Mouse (Mus musculus) adrenal gland, adult (tissue): Measurements from ENCODE around the gene Nlrc3.
A peak's percentile ranks its signal among the peaks of the same experiment; 100 is the strongest.

Experiments
- DNase-seq, 2 experiments: peaks; one replicate each; pipeline ENCODE4 v3.0.0; 2022 to 2023; ENCODE audit warnings: low spot score in 1 of 2; ENCODE audit not compliant: inconsistent age in 2 of 2

Gene Nlrc3

GRCm38 (mm10) chr16:3933536-3933935 lies 42.9 kb downstream of the Nlrc3 start:
- DNase-seq: peak in 1 of 2 experiments; percentile 73

DNA sequence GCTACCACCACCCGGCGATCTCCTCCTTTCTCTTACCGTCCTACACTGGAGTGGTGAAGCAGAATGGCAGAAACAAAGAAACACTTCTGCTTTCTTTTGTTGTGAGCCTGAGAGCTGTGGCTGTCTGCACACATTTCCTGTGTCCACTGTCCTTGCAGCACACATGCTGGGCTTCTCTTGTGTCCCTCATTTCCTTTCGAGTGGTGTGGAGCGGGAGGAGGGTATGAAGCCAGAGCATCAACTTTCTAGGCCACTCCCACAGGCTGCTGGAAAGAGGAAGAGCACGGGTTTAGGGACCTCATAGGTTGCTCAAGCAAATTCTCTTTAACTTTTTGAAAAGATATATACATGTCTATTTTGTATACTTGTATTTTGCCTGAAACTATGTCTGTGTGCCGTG lies 47.3 kb downstream of the Nlrc3 start:
- no peak for DNase-seq

GRCm38 (mm10) chr16:3928582-3928981 lies 47.9 kb downstream of the Nlrc3 start:
- DNase-seq: no peak

- no peak for DNase-seq
These were observed 52.5 kb downstream of the Nlrc3 start for GRCm38 (mm10) chr16:3923966-3924365.

DNA sequence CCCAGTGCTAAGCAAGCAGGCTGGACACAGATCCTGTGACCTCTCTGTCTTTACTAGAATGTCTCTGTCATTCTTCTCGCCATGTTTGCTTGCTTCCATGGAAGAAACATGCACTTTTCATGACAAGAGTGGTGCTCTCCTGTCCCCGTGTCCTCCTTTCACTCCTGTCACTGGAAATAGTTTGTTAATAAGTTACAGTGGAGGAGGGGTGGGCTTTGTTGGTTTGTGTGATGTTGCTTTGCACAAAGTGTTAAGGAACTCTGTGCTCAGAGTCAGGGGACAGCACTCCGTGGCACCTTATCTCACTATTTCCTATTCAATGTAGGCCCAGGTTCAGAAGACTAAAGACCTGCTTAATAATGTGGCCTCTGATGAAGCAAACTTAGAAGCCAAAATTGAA lies 52.9 kb downstream of the Nlrc3 start:
- DNase-seq: no peak

GRCm38 (mm10) chr16:3920756-3921155 lies 55.7 kb downstream of the Nlrc3 start:
- no peak for DNase-seq

DNA sequence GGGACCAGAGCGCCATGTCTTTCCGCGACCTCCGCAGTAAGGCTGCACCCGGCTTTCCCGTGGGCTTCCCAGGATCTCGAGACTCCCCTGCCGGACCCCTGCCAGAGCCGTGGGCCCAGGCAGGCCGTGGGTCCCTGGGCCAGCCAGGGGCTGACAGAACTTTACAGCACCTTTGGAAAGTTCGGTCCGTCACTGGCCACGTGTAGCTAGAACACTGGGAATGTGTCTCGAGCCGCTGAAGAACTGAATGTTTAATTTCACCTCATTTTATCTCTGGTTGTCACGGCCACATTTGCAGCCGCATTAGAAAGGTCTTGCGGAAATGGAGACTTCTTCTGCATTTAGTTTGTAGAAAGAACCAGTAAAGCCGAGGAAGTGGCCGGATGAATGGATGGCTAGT lies 67.3 kb downstream of the Nlrc3 start:
- DNase-seq: no peak

DNA sequence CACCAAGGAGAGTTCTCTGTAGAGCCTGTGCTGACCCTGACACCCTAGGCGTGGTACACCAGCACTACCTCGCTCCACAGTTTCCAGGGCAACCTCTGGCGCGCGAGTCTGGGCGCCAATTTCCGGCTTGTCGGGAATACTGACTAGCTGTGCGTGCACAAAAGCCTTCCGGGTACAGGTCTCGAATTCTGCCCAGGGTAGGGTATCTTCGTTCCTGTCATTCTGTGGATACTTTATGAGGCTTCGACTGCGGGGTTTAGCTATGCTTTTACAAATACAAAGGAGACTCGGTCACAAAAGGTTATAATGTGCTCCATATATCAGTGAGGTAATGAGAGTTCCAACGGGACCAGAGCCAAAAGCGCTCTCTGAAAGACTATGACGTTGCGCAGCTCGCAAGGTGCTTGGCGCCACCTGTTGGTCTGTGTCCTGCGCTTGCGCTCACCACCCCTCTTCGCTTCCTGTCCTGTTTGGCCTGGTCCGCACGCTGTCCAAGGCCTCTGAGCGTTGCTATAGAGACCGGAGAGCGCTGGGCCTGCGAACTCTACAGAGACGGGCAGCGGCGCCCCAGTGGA lies 67.8 kb downstream of the Nlrc3 start, which contains the start of the genes 1700037C18Rik and Cluap1:
Gene 1700037C18Rik (minus strand): TSS at position 153 of the 575 bp plus-strand sequence.
Gene Cluap1 (plus strand): TSS at position 265 of the 575 bp plus-strand sequence.
- DNase-seq: peak; percentile 96 to 99

DNA sequence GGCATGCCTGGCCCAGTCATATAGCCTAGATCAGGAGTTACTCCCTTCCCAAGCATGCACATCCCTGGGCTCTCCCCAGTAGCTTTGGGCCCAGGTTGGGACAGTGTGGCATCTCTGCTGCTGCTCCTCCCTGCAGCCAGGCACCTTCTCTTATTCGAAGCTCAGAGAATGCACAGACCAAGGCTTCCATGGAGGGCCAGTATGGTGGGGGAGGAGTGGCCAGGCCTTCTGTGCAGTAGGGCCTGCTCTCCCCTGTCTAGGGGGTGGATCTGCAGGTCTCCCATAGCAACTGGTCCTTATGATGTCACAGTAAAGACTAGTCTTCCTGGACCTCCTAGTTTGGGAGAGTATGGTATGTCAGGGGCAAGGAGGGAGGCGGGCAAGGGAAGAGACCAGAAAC lies 69.0 kb downstream of the Nlrc3 start:
- DNase-seq: peak in 1 of 2 experiments; percentile 54

GRCm38 (mm10) chr16:3896553-3896952 lies 79.9 kb downstream of the Nlrc3 start:
- DNase-seq: no peak

GRCm38 (mm10) chr16:3896046-3896445 lies 80.4 kb downstream of the Nlrc3 start:
- no peak for DNase-seq

DNA sequence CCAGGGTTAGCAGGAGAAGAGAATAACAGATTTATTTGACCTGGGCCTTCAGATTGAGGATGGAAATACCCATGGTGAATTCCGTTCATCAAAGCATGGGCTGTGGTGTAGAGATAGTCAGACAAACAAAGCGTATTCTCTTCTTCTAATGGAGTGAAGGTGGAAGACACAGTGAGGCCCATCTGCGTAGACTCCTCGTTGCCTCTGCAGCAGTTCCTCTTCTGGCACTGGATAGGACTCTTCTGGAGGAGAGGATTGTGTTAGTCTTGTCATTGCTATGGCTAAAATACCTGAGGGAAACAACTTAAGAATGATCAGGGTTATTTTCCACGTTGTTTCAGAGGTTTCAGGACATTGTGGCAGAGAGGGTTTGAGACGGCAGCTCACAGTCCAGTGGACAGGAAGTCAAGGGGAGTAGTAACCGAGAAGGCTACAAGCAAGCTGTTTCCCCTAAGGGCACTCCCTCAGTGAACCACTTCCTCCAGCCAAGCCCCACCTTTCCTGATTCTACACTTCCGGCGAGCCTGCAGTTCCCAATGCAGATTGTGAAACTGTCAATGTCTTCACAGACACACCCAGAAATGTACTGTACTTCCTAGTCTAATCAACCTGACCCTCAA lies 81.1 kb downstream of the Nlrc3 start:
- peak in 1 of 2 experiments; percentile 57 for DNase-seq
